Mouse (Mus musculus): Measurements from ENCODE around the gene Ccdc9. TPM values are rescaled to one million over a fixed set of nuclear protein-coding genes. Genes with fewer than 3 reads are reported as not detected.

Gene Ccdc9
- polyA plus RNA-seq, 1 experiment from 2014 or later = 23.4 TPM

- H3K36me3 ChIP-seq (ENCODE audit: control insufficient read depth, insufficient read depth, low read length) = peaks cover 37% of the 10 kb centered on the region
- 45% methylated on average over 9 of the region's 9 CpGs for WGBS
- no peak for ATAC-seq (ENCODE audit: insufficient number of reproducible peaks, insufficient read depth, low FRiP score, low read depth)
- peak overlapping the region; percentile 66; the same call in 1 of the 2 replicates for H3K27ac ChIP-seq (ENCODE audit: low read length)
- no peaks in the 10 kb centered on the region for H3K9me3 ChIP-seq (ENCODE audit: control insufficient read depth, low read depth, low read length)
- no peak overlapping the region for H3K9ac ChIP-seq (replicated peaks; ENCODE audit: low read depth, low read length)
- peak overlapping the region; percentile 61 for H3K4me3 ChIP-seq (ENCODE audit: low read depth, low read length)
- H3K27me3 ChIP-seq (ENCODE audit: control insufficient read depth, insufficient read depth, low read length) = no peaks in the 10 kb centered on the region
- H3K4me1 ChIP-seq (ENCODE audit: control insufficient read depth, insufficient read depth, low read length) = peaks cover 7% of the 10 kb centered on the region; the same call in 1 of the 2 replicates
- H3K4me2 ChIP-seq (replicated peaks; ENCODE audit: low read depth, low read length) = peak overlapping the region; percentile 64
Measured at GRCm38 (mm10) chr7:16284904-16285303, 1.7 kb downstream of the Ccdc9 start.

DNA sequence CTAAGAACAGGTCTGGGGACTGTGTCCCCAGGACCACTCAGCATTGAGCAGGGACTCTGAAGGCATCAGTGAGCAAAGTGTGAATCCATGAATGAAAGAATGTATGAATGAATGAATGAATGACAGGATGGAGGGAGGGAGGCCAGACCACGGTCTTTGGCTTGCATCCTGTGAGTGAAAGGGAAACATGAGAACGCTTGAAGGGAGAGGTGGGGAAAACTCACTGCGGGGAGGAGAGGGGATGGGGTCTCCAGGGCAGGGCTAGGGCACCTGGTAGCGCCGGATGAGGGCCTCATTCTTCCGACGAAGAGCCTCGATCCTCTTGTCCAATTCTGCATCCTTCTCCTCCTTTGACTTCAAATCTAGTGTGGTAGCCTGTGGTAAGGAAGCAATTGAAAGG is 2.6 kb downstream of the Ccdc9 start:
- Histone ChIP-seq H3K4me2 (replicated peaks; ENCODE audit: low read depth, low read length) (no peak overlapping the region), H3K4me1 (ENCODE audit: control insufficient read depth, insufficient read depth, low read length) (peaks cover 7% of the 10 kb centered on the region; the same call in 1 of the 2 replicates), H3K9ac (replicated peaks; ENCODE audit: low read depth, low read length) (no peak overlapping the region), H3K27me3 (ENCODE audit: control insufficient read depth, insufficient read depth, low read length) (no peaks in the 10 kb centered on the region), H3K4me3 (ENCODE audit: low read depth, low read length) (no peak overlapping the region), H3K36me3 (ENCODE audit: control insufficient read depth, insufficient read depth, low read length) (peaks cover 41% of the 10 kb centered on the region), H3K9me3 (ENCODE audit: control insufficient read depth, low read depth, low read length) (no peaks in the 10 kb centered on the region), H3K27ac (ENCODE audit: low read length) (no peak overlapping the region)
- no peak for ATAC-seq (ENCODE audit: insufficient number of reproducible peaks, insufficient read depth, low FRiP score, low read depth)
- WGBS = 88% methylated on average over 8 of the region's 8 CpGs

DNA sequence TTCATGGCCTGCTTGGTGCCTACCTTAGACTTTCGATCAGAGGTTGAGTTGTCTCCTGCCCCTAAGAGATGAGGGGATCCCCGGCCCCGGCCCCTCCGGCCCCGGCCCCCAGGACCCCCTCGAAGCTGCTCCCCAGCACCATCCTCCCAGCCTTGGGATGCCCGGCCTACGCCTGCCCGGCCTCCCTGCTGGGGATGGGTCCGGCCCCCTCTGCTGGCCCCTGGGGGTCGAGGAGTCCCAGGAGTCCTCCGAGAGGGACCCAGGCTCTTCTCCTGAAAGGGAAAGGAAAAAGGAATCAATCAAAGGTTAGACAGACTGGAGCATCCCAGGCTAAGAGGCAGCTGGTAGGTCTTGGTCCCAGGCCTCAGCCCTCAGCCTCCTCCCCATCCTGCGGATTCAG is 4.3 kb downstream of the Ccdc9 start:
- no peak overlapping the region for H3K9ac ChIP-seq (replicated peaks; ENCODE audit: low read depth, low read length)
- 85% methylated on average over 13 of the region's 13 CpGs for WGBS
- no peak for ATAC-seq (ENCODE audit: insufficient number of reproducible peaks, insufficient read depth, low FRiP score, low read depth)
- no peak overlapping the region for H3K27ac ChIP-seq (ENCODE audit: low read length)
- peaks cover 7% of the 10 kb centered on the region; the same call in 1 of the 2 replicates for H3K4me1 ChIP-seq (ENCODE audit: control insufficient read depth, insufficient read depth, low read length)
- peaks cover 49% of the 10 kb centered on the region for H3K36me3 ChIP-seq (ENCODE audit: control insufficient read depth, insufficient read depth, low read length)
- H3K27me3 ChIP-seq (ENCODE audit: control insufficient read depth, insufficient read depth, low read length) = no peaks in the 10 kb centered on the region
- no peaks in the 10 kb centered on the region for H3K9me3 ChIP-seq (ENCODE audit: control insufficient read depth, low read depth, low read length)
- no peak overlapping the region for H3K4me2 ChIP-seq (replicated peaks; ENCODE audit: low read depth, low read length)
- no peak overlapping the region for H3K4me3 ChIP-seq (ENCODE audit: low read depth, low read length)

GRCm38 (mm10) chr7:16280721-16281120 is 5.9 kb downstream of the Ccdc9 start:
- Histone ChIP-seq H3K4me3 (ENCODE audit: low read depth, low read length) (no peak overlapping the region), H3K27me3 (ENCODE audit: control insufficient read depth, insufficient read depth, low read length) (no peaks in the 10 kb centered on the region), H3K4me2 (replicated peaks; ENCODE audit: low read depth, low read length) (no peak overlapping the region), H3K27ac (ENCODE audit: low read length) (no peak overlapping the region), H3K36me3 (ENCODE audit: control insufficient read depth, insufficient read depth, low read length) (peaks cover 61% of the 10 kb centered on the region), H3K9ac (replicated peaks; ENCODE audit: low read depth, low read length) (no peak overlapping the region), H3K4me1 (ENCODE audit: control insufficient read depth, insufficient read depth, low read length) (peaks cover 7% of the 10 kb centered on the region; the same call in 1 of the 2 replicates), H3K9me3 (ENCODE audit: control insufficient read depth, low read depth, low read length) (no peaks in the 10 kb centered on the region)
- ATAC-seq (ENCODE audit: insufficient number of reproducible peaks, insufficient read depth, low FRiP score, low read depth) = no peak
- 89% methylated on average over 11 of the region's 11 CpGs for WGBS

- Histone ChIP-seq H3K4me1 (ENCODE audit: control insufficient read depth, insufficient read depth, low read length) (peaks cover 16% of the 10 kb centered on the region), H3K36me3 (ENCODE audit: control insufficient read depth, insufficient read depth, low read length) (peaks cover 31% of the 10 kb centered on the region), H3K4me3 (ENCODE audit: low read depth, low read length) (no peak overlapping the region), H3K9ac (replicated peaks; ENCODE audit: low read depth, low read length) (no peak overlapping the region), H3K9me3 (ENCODE audit: control insufficient read depth, low read depth, low read length) (no peaks in the 10 kb centered on the region), H3K27me3 (ENCODE audit: control insufficient read depth, insufficient read depth, low read length) (no peaks in the 10 kb centered on the region), H3K4me2 (replicated peaks; ENCODE audit: low read depth, low read length) (no peak overlapping the region), H3K27ac (ENCODE audit: low read length) (peak overlapping the region; percentile 81; the same call in 1 of the 2 replicates)
- ATAC-seq (ENCODE audit: insufficient number of reproducible peaks, insufficient read depth, low FRiP score, low read depth) = no peak
- WGBS = 88% methylated on average over 10 of the region's 10 CpGs
Measured at GRCm38 (mm10) chr7:16274922-16275890, 11.4 kb downstream of the Ccdc9 start.

DNA sequence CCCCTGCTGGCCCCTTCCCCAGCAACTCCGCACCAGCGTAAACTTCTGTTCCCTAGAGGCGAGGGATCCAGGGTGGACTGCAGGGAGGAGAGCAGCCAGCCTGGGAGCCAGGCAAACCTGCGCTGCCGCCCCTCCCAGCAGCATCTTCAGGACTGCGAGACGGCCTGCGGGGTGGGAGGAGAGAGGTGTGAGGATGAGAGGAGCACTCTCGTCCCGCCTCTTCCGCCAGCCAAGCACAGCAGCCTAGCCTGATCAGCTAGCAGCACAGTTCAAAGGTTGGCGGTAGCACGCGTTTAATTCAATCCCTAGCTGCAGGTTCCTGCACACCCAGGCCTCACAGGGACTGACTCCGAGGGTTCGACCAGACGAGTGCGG is 12.8 kb downstream of the Ccdc9 start:
- Histone ChIP-seq H3K4me1 (ENCODE audit: control insufficient read depth, insufficient read depth, low read length) (peaks cover 16% of the 10 kb centered on the region), H3K4me2 (replicated peaks; ENCODE audit: low read depth, low read length) (peak overlapping the region; percentile 54), H3K27ac (ENCODE audit: low read length) (peak overlapping the region; percentile 81), H3K27me3 (ENCODE audit: control insufficient read depth, insufficient read depth, low read length) (no peaks in the 10 kb centered on the region), H3K4me3 (ENCODE audit: low read depth, low read length) (peak overlapping the region; percentile 67), H3K9me3 (ENCODE audit: control insufficient read depth, low read depth, low read length) (no peaks in the 10 kb centered on the region), H3K9ac (replicated peaks; ENCODE audit: low read depth, low read length) (peak overlapping the region; percentile 0; the same call in 1 of the 2 replicates), H3K36me3 (ENCODE audit: control insufficient read depth, insufficient read depth, low read length) (peaks cover 27% of the 10 kb centered on the region)
- peak; percentile 72 for ATAC-seq (ENCODE audit: insufficient number of reproducible peaks, insufficient read depth, low FRiP score, low read depth)
- WGBS = under 1% methylated on average over 17 of the region's 18 CpGs

- peaks cover 24% of the 10 kb centered on the region for H3K36me3 ChIP-seq (ENCODE audit: control insufficient read depth, insufficient read depth, low read length)
- H3K4me2 ChIP-seq (replicated peaks; ENCODE audit: low read depth, low read length) = peak within 1 kb of the TSS; percentile 54
- H3K9ac ChIP-seq (replicated peaks; ENCODE audit: low read depth, low read length) = peak within 1 kb of the TSS; percentile 62
- peak within 1 kb of the TSS; percentile 81 for H3K27ac ChIP-seq (ENCODE audit: low read length)
- peaks cover 16% of the 10 kb centered on the region for H3K4me1 ChIP-seq (ENCODE audit: control insufficient read depth, insufficient read depth, low read length)
- no peaks in the 10 kb centered on the region for H3K27me3 ChIP-seq (ENCODE audit: control insufficient read depth, insufficient read depth, low read length)
- peak; percentile 87 for ATAC-seq (ENCODE audit: insufficient number of reproducible peaks, insufficient read depth, low FRiP score, low read depth)
- H3K9me3 ChIP-seq (ENCODE audit: control insufficient read depth, low read depth, low read length) = no peaks in the 10 kb centered on the region
- under 1% methylated on average over 36 of the region's 49 CpGs for WGBS
- peak within 1 kb of the TSS; percentile 67 for H3K4me3 ChIP-seq (ENCODE audit: low read depth, low read length)
Measured at GRCm38 (mm10) chr7:16273081-16273765, 13.4 kb downstream of the Ccdc9 start, which contains the start of gene Inafm1. Inafm1 (minus strand) TSS chr7:16273617.

DNA sequence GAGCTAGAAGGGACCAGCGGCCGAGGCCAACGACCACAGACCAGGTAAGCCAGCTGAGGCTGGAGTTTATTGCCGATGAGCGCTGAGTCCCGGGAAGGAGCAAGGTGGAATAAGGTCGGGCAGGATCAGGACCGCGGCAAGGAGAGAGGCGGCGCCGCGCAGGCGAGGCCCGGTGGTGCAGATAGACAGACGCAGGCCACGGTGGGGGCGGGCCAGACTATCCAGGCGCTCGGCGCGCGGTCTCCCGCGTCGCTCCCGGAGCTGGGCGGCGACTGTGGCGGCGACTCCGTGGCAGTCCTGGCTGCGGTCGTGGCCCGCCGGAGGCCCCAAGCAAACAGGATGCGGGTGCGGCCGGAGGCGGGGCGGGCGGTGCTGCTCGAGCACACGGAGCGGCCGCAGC is 13.9 kb downstream of the Ccdc9 start:
- peak overlapping the region; percentile 62 for H3K9ac ChIP-seq (replicated peaks; ENCODE audit: low read depth, low read length)
- peaks cover 16% of the 10 kb centered on the region for H3K4me1 ChIP-seq (ENCODE audit: control insufficient read depth, insufficient read depth, low read length)
- H3K4me2 ChIP-seq (replicated peaks; ENCODE audit: low read depth, low read length) = peak overlapping the region; percentile 54
- H3K9me3 ChIP-seq (ENCODE audit: control insufficient read depth, low read depth, low read length) = no peaks in the 10 kb centered on the region
- peaks cover 20% of the 10 kb centered on the region for H3K36me3 ChIP-seq (ENCODE audit: control insufficient read depth, insufficient read depth, low read length)
- peak; percentile 81 for ATAC-seq (ENCODE audit: insufficient number of reproducible peaks, insufficient read depth, low FRiP score, low read depth)
- H3K27ac ChIP-seq (ENCODE audit: low read length) = peak overlapping the region; percentile 81
- no peaks in the 10 kb centered on the region for H3K27me3 ChIP-seq (ENCODE audit: control insufficient read depth, insufficient read depth, low read length)
- peak overlapping the region; percentile 67 for H3K4me3 ChIP-seq (ENCODE audit: low read depth, low read length)
- under 1% methylated on average over 42 of the region's 46 CpGs for WGBS
